Mouse (Mus musculus): ENCODE results near the gene Esrp2. TPM values are rescaled to one million over a fixed set of nuclear protein-coding genes. Genes with fewer than 3 reads are reported as not detected.

Esrp2 gene
- polyA plus RNA-seq, 2 experiments: 6.6 to 7.7 TPM

DNA sequence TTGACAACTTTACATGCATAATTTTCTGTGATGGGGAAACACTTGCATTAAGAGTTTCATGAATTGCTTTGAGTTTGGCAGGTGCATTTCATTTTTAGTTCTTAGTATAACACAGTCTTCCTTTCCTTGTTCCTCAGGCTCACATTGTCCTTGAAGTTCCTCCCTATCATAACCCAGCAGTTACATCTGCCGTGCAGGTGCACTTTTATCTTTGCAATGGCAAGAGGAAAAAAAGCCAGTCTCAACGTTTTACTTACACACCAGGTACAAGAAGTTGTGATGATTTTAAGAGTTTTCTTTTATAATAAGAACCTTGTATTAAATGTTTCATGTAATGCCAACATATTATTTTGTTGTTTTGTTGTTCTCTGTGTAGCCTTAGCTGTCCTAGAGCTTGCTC is 32.9 kb downstream of the Esrp2 start:
- DNase-seq (ENCODE audit: low read depth in 3 of 3, low spot score in 3 of 3) (no peak), ATAC-seq (ENCODE audit: insufficient read depth) (no peak)
- Histone ChIP-seq H3K27ac (no peak overlapping the region), H3K4me1 (replicated peaks; ENCODE audit: control insufficient read depth in 2 of 2, insufficient read depth in 2 of 2, low read length in 1 of 2) (no peaks in the 10 kb centered on the region), H3K4me3 (ENCODE audit: insufficient read depth in 1 of 2, low read depth in 2 of 2, low read length in 2 of 2) (no peak overlapping the region), H3K36me3 (replicated peaks; ENCODE audit: control insufficient read depth, insufficient read depth, low read depth) (peaks cover 30% of the 10 kb centered on the region), H3K9ac (replicated peaks) (no peak overlapping the region), H3K4me2 (ENCODE audit: low read depth) (no peak overlapping the region), H3K27me3 (ENCODE audit: control insufficient read depth, insufficient read depth, low read length) (no peaks in the 10 kb centered on the region), H3K9me3 (ENCODE audit: control insufficient read depth, low read length) (no peaks in the 10 kb centered on the region)
- no peak for TF ChIP-seq EP300 (IDR thresholded peaks at IDR 0.05; ENCODE audit: low read depth)
- TF ChIP-seq CTCF (IDR thresholded peaks at IDR 0.05; ENCODE audit: low read depth): no peak
- 53% methylated on average over 2 of the region's 2 CpGs for WGBS (ENCODE audit: insufficient replicate concordance)

DNA sequence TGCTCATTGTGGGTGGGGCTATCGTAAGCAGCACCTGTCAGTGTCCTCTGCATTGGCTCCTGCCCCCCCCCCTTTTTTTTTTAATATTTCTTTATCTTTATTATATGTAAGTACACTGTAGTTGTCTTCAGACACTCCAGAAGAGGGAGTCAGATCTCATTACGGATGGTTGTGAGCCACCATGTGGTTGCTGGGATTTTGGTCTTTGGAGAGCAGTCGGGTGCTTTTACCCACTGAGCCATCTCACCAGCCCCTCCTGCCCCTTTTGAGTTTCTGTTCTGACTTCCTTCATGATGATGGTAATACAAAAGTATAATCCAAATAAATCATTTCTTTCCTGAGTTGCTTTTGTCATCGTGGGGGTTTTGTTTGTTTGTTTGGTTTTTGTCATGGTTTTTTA is 34.5 kb downstream of the Esrp2 start:
- no peak for ATAC-seq (ENCODE audit: insufficient read depth)
- Histone ChIP-seq H3K27ac (no peak overlapping the region), H3K9ac (replicated peaks) (no peak overlapping the region), H3K4me2 (ENCODE audit: low read depth) (no peak overlapping the region), H3K4me1 (replicated peaks; ENCODE audit: control insufficient read depth in 2 of 2, insufficient read depth in 2 of 2, low read length in 1 of 2) (no peaks in the 10 kb centered on the region), H3K27me3 (ENCODE audit: control insufficient read depth, insufficient read depth, low read length) (no peaks in the 10 kb centered on the region), H3K9me3 (ENCODE audit: control insufficient read depth, low read length) (no peaks in the 10 kb centered on the region), H3K36me3 (replicated peaks; ENCODE audit: control insufficient read depth, insufficient read depth, low read depth) (peaks cover 17% of the 10 kb centered on the region), H3K4me3 (ENCODE audit: insufficient read depth in 1 of 2, low read depth in 2 of 2, low read length in 2 of 2) (no peak overlapping the region)
- no peak for DNase-seq (ENCODE audit: low read depth in 3 of 3, low spot score in 3 of 3)
- no peak for TF ChIP-seq EP300 (IDR thresholded peaks at IDR 0.05; ENCODE audit: low read depth)
- TF ChIP-seq CTCF (IDR thresholded peaks at IDR 0.05; ENCODE audit: low read depth): no peak
- 82% methylated on average over 4 of the region's 4 CpGs for WGBS (ENCODE audit: insufficient replicate concordance)

Other genes starting within 250 kb of the Esrp2 start
- gene Nrn1l, start 243.4 kb downstream of the Esrp2 start, polyA plus RNA-seq (2012; rRNA removed): 0.22 and 0.42 TPM in 2 replicates
- not detected in 2 replicates for gene Nrn1l, start 243.4 kb downstream of the Esrp2 start, polyA plus RNA-seq (2014; fragmentation: Nextera tagmentation; extraction: Ambion mirVana)
- 9.8 and 12.3 TPM in 2 replicates for gene Pskh1, start 236.5 kb downstream of the Esrp2 start, polyA plus RNA-seq (2012; rRNA removed)
- 6.2 and 8.0 TPM in 2 replicates for gene Pskh1, start 236.5 kb downstream of the Esrp2 start, polyA plus RNA-seq (2014; fragmentation: Nextera tagmentation; extraction: Ambion mirVana)
- 1.0 and 1.1 TPM in 2 replicates for gene Ctrl, start 203.1 kb downstream of the Esrp2 start, polyA plus RNA-seq (2012; rRNA removed)
- 0.27 and 0.39 TPM in 2 replicates for gene Ctrl, start 203.1 kb downstream of the Esrp2 start, polyA plus RNA-seq (2014; fragmentation: Nextera tagmentation; extraction: Ambion mirVana)
- 49.8 and 51.8 TPM in 2 replicates for gene Psmb10, start 198.5 kb downstream of the Esrp2 start, polyA plus RNA-seq (2012; rRNA removed)
- gene Psmb10, start 198.5 kb downstream of the Esrp2 start, polyA plus RNA-seq (2014; fragmentation: Nextera tagmentation; extraction: Ambion mirVana): 61.5 and 68.5 TPM in 2 replicates
- 40.2 and 41.2 TPM in 2 replicates for gene Lcat, start 193.6 kb downstream of the Esrp2 start, polyA plus RNA-seq (2012; rRNA removed)
- 47.0 and 50.7 TPM in 2 replicates for gene Lcat, start 193.6 kb downstream of the Esrp2 start, polyA plus RNA-seq (2014; fragmentation: Nextera tagmentation; extraction: Ambion mirVana)
- 8.3 and 11.1 TPM in 2 replicates for gene Slc12a4, start 170.9 kb downstream of the Esrp2 start, polyA plus RNA-seq (2012; rRNA removed)
- 6.9 and 8.9 TPM in 2 replicates for gene Slc12a4, start 170.9 kb downstream of the Esrp2 start, polyA plus RNA-seq (2014; fragmentation: Nextera tagmentation; extraction: Ambion mirVana)
- not detected in 2 replicates for gene Dpep3, start 157.5 kb downstream of the Esrp2 start, polyA plus RNA-seq (2012; rRNA removed)
- not detected in 2 replicates for gene Dpep3, start 157.5 kb downstream of the Esrp2 start, polyA plus RNA-seq (2014; fragmentation: Nextera tagmentation; extraction: Ambion mirVana)
- 6.8 and 8.7 TPM in 2 replicates for gene Dus2, start 145.6 kb downstream of the Esrp2 start, polyA plus RNA-seq (2012; rRNA removed)
- 9.8 and 10.5 TPM in 2 replicates for gene Dus2, start 145.6 kb downstream of the Esrp2 start, polyA plus RNA-seq (2014; fragmentation: Nextera tagmentation; extraction: Ambion mirVana)
- gene Dpep2nb, start 131.0 kb downstream of the Esrp2 start, polyA plus RNA-seq (2012; rRNA removed): not detected in 2 replicates
- not detected in 2 replicates for gene Dpep2nb, start 131.0 kb downstream of the Esrp2 start, polyA plus RNA-seq (2014; fragmentation: Nextera tagmentation; extraction: Ambion mirVana)
- gene Ddx28, start 125.1 kb downstream of the Esrp2 start, polyA plus RNA-seq (2012; rRNA removed): 6.6 and 6.8 TPM in 2 replicates
- 9.1 and 9.4 TPM in 2 replicates for gene Ddx28, start 125.1 kb downstream of the Esrp2 start, polyA plus RNA-seq (2014; fragmentation: Nextera tagmentation; extraction: Ambion mirVana)
- gene Nfatc3, start 78.1 kb downstream of the Esrp2 start, polyA plus RNA-seq (2012; rRNA removed): 10.2 TPM in 2 replicates
- gene Nfatc3, start 78.1 kb downstream of the Esrp2 start, polyA plus RNA-seq (2014; fragmentation: Nextera tagmentation; extraction: Ambion mirVana): 2.6 and 2.7 TPM in 2 replicates
- gene Pla2g15, start 13.4 kb upstream of the Esrp2 start, polyA plus RNA-seq (2012; rRNA removed): 2.8 and 2.9 TPM in 2 replicates
- 2.5 TPM in 2 replicates for gene Pla2g15, start 13.4 kb upstream of the Esrp2 start, polyA plus RNA-seq (2014; fragmentation: Nextera tagmentation; extraction: Ambion mirVana)
- gene Slc7a6, start 31.9 kb upstream of the Esrp2 start, polyA plus RNA-seq (2012; rRNA removed): 3.8 TPM in 2 replicates
- gene Slc7a6, start 31.9 kb upstream of the Esrp2 start, polyA plus RNA-seq (2014; fragmentation: Nextera tagmentation; extraction: Ambion mirVana): 8.2 and 10.2 TPM in 2 replicates
- gene Slc7a6os, start 74.0 kb upstream of the Esrp2 start, polyA plus RNA-seq (2012; rRNA removed): 10.6 and 13.3 TPM in 2 replicates
- 8.9 and 10.2 TPM in 2 replicates for gene Slc7a6os, start 74.0 kb upstream of the Esrp2 start, polyA plus RNA-seq (2014; fragmentation: Nextera tagmentation; extraction: Ambion mirVana)
- 10.2 and 11.1 TPM in 2 replicates for gene Prmt7, start 74.0 kb upstream of the Esrp2 start, polyA plus RNA-seq (2012; rRNA removed)
- gene Prmt7, start 74.0 kb upstream of the Esrp2 start, polyA plus RNA-seq (2014; fragmentation: Nextera tagmentation; extraction: Ambion mirVana): 19.1 and 21.2 TPM in 2 replicates
- gene Smpd3, start 201.0 kb upstream of the Esrp2 start, polyA plus RNA-seq (2012; rRNA removed): 0.22 and 0.34 TPM in 2 replicates
- 0.34 and 0.38 TPM in 2 replicates for gene Smpd3, start 201.0 kb upstream of the Esrp2 start, polyA plus RNA-seq (2014; fragmentation: Nextera tagmentation; extraction: Ambion mirVana)

Data from liver, embryonic 14.5 days (tissue).